Mouse (Mus musculus) gastrocnemius, postnatal 14 days (tissue): ENCODE data around the gene Ankrd33b. TPM values are rescaled to one million over a fixed set of nuclear protein-coding genes. Genes with fewer than 3 reads are reported as not detected.

Experiments
- DNase-seq: peaks from one replicate; pipeline ENCODE4 v3.0.0; 2021; ENCODE audit warnings: mixed read lengths
- intact Hi-C: fragments of 180-260 bp; cut with DNase I; formaldehyde crosslinking; loops from one replicate; pipeline ENCODE4 v1.15.1; 2025; ENCODE audit warnings: low total_unique reads
- total RNA-seq, 2 experiments: library from RNA; stranded (reverse); gene quantifications; 2 replicates each; pipeline ENCODE4 v1.2.3; 2021

Gene Ankrd33b
- total RNA-seq, 2 experiments from 2014 or later = 5.3 to 6.3 TPM

DNA sequence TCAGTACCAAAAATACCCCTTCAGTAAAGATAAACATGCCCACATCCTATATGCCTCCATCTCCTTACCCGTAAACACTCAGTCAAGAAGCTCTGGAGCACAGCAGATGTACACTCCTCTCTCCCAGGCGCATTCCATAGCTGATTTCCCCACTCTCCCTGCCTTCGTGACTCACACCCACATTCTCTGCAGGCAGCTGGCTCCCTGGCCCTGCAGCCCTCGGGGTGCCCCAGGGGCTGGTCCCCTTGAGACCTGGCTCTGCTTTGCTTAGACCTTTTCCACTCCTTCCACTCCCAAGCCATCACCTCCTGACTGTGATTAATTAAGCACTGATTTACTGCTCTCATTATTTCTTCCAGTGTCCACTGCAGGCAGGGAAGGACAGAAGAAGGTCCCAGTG lies 7.7 kb upstream of the Ankrd33b start:
- intact Hi-C loops = no loop called here
- no peak for DNase-seq

DNA sequence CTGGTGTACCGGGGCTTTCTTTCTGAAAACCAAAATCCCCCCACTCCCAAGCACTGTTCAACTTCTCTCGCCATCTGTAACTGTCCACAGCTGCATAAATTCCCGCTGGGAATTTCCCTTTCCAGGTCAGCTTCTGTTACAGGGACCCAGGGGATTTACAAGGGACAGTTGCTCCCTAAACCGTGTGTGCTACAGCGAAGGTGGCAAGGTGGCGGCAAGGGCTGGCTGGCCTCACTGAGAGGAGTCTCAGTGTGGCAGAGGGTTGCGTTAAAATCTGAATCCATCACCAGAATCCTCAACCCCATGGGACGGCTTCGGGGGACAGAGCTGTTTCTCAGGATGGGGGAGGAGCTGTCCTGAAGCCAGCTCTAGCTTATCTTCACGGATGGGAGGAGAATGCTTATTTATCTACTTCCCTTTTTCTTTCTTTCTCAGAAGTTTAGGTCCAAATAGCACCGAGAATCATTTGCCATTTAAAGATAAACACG lies 1.6 kb upstream of the Ankrd33b start:
- no peak for DNase-seq
- intact Hi-C loops = no loop called here

DNA sequence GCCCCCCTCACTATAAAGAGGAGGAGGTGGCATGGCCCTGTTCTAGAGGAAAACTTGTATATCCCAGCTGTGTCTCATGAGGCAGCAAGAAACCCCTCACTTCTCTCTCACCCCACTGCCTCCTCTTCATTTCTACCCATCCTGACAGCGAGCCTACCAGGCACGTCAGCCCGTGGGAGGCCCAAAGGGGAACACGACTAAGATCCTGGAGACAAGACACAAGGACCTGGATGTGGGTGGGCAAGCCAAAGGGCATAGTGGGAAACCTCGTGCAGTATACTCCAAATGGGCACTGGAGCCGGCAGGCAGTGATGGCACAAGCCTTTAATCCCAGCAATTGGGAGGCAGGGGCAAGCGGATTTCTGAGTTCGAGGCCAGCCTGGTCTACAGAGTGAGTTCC lies 1.0 kb upstream of the Ankrd33b start:
- intact Hi-C loops = no loop called here
- DNase-seq = no peak

DNA sequence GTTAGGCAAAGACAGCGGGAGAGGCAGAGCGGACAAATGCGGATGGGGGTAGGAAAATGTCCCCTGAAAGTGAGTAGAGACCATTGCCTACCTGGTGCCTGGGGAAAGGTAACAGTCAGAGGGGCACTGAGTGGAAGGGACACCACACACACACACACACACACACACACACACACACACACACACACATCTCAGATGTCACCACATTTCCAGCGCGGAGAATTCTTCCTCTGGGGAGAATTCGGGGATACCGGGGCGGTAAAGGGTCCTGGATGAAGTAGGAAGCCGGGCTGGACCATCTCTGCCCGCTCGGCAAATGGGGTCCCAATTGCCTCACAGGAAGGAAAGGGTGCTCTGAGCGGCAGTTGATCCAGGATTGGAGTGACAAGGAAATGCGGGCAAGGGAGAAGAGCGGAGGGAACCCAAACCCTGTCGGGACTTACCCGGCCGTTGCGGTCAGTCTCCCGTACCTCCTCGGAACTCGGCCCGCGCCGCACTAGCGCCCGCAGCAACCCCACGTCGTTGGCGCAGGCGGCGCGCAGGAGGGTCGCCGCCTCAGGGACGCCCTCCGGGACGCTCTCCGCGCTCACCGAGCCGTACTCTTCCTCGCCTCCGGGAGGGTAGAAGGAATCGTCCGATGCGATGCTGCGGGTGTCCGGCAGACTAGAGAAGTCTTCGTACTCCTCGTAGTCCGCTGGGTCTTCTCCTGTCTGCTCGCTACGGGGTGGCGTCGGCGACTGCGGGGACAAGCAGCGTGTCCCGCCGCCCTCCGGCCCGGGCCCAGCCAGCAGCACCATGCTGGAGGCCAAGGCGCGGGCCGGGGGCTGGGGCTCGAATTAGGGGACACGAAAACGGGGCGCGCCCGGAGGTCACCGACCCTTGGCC lies 688 bp downstream of the Ankrd33b start:
- intact Hi-C loops = no loop called here
- no peak for DNase-seq

DNA sequence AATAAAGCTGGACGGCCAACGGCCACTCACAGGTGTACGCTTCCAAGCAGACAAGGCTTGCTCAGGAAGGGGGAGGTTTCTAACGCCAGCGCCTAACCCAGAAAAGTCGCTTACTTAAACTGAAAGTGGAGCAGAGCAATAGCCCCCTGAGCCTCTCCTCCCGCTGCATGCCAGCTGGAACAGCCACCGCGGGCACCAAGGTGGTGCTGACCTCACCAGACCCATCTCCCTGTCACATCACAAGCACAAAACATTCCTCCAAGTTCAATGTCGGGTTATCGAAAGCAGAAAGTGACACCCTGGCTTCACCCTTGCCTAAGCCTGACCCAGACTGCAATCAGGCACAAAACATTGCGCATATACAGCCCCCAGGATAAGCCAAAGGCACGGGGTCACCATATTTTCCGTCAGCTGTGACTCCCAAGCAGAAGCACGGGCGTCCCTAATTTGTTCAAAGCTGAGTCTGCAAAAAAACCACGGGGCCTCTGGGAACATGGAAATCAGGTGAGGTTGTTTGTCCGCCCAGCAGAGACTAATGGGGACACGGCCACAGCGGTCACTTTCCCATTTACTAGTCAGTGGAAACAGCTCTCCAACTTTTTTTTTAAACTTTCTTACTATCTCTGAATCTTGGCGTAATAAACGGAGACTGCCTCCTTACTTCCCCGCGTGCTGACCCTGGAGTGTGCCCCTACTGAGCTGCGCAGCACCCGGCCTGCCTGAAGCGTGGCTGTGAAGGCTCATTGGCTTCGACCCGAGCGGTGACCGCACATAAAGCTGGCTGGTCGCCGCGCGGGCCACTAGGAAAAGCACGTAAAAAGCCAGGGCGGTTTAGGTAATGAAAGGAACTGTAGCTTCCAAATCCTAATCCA lies 1.6 kb downstream of the Ankrd33b start:
- DNase-seq = peak; percentile 17
- intact Hi-C loops = no loop called here

DNA sequence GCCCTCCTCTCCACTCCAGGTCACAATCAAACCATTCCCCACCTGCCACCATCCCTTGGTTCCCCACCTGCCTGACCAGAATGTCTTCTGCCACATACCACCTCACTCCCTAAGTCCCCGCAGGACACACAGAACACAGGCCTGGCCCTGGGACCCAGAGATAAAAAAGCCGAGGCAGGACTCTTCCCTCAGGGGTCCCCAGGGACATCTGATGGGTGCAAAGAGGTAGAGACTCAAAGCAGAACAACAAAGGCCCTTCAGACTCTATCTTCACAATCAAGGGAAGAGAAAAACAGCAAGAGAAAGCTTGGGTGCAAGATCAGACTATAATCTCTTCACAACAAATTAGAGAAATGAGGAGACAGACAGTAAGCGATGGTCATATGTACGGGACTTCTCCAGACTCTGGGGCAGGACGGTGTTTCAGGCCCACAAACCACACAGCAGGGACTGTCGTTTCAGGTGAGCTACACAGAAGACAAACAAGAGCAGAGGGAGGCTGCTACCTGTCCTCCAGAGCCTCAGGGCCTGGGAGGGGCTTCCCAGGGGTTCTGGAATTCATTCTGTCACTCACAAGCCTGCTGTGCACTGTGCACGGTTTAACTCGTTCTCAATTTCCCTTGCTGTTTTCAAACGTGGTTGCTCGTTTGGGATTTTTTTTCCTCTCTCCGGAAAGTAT lies 2.3 kb downstream of the Ankrd33b start:
- intact Hi-C loops = no loop called here
- no peak for DNase-seq

DNA sequence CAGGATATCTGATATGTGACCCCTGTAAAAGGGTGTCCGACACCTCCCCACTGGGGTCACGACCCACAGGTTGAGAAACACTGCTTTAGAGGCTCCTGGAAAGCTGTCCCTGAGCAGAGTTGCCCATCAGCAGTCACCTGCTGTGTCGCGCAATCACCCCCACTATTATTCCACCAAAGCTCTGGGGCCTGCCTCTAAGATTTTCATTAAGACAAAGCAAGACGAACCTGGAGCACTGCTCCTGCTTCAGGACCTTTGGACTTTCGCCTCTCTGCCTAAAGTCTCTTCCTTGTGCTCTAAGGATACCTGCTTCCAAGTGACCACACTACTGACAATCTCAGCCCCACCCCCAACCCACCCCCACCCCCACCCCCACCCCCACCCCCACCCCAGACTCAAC lies 3.1 kb downstream of the Ankrd33b start:
- intact Hi-C loops = no loop called here
- no peak for DNase-seq

DNA sequence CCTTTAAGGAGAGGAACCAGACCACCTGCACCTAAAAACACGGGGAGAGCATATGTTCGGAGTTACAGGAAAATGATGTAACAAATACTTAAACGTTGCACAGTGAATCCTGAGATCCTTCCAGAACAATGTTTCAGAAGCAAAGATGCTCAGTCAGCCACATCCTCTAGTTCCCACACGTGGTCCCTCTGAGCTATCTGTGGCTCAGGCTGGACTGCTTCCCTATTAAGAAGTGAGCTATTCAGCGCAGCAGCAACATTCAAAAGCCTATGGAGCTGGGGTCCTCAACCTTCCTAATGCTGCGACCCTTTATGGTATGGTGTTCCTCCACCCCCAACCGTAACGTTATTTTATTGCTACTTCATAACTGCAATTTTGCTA lies 3.6 kb downstream of the Ankrd33b start:
- intact Hi-C loops = no loop called here
- DNase-seq = no peak

DNA sequence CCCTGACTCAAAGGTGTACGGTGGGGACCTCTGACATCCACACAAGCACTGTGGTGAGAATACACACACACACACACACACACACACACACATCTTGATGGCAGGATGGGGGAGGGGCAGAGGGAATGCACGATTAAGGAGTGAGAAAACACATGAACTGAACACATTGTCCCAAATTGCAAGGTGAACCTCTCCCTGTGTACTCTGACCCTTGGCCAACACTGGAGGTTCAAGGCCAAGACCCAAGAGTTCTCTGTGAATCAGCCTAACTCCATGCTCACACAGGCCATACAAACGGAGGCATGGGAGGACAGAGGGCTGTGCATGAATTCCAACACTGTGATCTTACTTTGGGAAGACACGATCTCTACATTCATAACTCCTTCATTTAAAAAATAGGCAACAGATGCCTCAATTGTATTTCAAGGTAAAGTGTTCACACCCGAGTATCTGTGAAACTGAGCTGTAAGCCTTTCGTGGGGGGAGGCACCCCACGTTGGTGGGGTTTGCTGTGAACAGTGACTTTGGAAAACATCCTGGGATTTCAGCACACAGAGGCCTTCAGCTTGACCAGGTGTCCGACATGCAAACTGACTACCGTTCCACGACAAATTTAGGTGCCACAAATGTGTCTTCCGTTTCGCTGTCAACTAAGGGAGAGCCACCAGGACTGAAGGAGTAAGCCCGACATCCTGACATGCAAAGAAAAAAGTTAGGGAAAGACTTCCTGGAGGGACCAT lies 4.1 kb downstream of the Ankrd33b start:
- no peak for DNase-seq
- intact Hi-C loops = no loop called here

DNA sequence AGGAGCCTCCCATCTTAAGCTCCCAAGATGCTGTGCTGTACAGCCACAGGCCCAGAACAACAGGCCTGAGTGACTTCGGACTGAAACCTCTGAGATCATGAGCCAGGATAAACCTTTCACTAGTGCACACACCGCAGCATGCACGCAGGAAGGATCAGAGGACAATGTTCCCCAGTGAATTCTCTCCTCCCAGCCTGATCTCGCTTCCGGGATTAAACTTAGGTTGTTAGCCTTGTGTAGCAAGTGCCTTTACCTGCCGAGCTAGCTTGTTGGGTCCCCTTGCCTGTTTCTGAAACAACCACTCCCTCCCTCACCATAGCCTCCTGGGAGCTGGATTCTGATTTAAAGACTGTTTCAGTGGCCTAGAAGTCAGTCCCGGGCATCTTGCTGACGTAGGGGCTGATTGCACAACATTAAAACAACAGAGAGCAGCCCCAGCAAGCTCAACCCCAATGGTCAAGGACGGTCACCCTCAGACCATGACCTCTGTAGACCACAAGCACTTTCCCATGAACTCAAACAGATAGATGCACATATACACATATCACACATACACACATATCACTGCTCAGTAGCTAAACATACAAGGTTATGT lies 6.2 kb downstream of the Ankrd33b start:
- intact Hi-C loops = no loop called here
- no peak for DNase-seq

DNA sequence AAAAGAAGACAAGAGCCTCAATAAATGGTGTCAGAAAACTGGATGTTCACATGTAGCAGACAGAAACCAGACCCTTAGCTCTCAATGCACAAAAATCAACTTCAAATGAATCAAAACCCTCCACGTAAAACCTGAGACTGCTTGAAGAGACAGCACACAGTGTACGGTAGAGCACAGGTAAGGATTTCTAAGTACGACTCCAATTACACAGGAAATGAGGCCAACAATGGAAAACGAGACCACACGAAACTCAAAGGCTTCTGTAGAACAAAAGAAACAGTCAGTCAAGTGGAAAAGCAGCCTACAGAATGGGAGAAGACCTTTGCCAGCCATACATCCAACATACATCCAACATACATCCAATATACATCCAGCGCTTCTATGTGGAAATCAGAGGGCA lies 6.9 kb downstream of the Ankrd33b start:
- no peak for DNase-seq
- intact Hi-C loops = no loop called here

DNA sequence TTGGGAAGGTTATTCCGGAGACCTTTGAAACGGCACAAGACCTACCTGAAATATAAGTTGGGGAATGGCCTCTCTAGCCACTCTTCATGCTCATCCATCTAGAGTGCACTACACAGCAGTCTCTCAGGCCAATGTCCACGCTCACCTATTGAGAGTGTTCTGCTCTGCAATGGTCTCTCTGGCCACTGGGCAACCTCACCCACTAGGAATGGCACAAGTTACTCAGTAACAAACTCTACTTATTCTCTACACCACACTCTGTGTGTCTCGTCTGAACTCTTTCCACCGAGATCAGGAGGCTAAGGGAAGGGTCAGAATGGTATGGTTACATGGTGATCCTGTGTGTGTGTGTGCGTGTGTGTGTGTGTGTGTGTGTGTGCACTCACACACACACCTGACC lies 7.7 kb downstream of the Ankrd33b start:
- intact Hi-C loops = no loop called here
- no peak for DNase-seq

DNA sequence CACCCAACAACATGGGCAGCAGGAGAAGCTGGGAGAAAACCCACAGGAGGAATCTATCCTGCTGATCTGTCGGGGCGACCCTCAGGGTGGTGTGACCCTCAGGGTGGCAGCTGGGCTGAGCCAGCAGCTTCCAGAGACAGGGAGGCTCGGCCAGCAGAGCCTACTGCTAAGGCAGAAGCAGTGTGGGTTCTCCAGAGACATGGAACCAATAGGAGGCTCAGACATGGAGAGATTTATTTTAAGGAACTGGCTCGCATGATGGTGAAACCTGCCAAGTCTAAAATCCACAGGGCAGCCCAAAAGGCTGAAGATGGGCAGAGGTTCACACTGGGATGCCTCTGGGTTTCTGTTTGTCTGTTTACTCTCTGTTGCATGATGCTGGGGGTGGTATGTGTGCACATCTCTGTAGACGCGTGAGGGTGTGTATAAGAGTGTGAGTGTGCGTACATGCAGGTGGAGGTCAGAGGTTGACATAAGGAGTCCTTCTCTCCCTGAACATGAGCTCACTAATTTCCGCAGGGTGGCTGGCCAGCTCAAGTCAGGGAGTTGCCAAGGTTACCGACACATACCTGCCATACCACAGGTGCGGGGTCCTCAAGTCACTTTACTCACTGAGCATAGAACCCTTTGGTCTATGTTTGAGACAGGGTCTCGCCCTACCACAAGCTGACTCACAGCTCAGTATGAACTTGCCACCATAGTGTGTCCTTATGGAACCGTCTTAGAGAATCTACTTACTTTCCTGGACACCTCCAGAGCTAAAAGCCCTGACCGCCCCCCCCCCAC lies 14.8 kb downstream of the Ankrd33b start:
- DNase-seq = no peak
- intact Hi-C loops = no loop called here

DNA sequence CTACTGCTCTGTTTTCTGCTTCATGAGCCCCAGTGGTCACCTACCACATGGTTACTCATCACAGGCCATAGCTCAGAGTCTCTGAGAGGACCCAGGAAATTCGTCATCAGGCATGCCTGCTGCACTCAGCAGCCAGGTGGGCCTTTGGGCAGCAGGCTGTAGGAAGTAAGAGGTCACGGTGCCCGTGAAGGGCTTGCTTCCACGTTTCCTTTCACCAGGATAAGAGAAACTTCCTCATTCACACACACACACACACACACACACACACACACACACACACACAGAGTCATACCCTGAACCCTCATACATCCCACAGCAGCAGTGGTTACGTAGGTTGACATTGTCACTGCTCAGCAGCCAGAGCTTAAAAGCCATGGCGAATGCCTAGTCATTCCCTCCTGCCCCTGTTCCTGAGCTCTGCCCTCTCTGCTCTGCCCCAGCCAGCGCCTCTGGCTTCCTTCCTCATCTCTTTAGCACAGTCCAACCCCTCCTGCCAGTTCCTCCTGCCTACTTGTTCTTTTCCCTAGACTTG lies 17.6 kb downstream of the Ankrd33b start:
- no peak for DNase-seq
- intact Hi-C loops = no loop called here

DNA sequence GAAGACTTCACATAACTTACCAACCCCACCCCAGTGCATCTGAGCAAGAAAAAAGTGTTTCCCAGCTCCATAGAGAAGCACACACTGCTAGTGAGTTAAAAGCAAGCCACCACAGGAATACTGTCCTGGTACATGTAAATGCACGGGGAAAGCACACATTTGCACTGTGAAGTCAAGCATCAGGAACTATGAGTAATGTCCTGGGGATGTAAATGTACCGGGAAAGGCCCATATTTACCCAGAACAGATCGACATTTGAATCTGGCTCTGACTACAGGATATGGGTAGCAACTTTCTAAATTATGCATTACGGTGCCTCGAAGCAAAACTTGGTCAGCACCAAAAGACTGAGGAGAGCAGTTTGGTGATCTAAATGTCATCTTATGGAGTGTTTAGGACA lies 18.5 kb downstream of the Ankrd33b start:
- no peak for DNase-seq
- intact Hi-C loops = no loop called here

DNA sequence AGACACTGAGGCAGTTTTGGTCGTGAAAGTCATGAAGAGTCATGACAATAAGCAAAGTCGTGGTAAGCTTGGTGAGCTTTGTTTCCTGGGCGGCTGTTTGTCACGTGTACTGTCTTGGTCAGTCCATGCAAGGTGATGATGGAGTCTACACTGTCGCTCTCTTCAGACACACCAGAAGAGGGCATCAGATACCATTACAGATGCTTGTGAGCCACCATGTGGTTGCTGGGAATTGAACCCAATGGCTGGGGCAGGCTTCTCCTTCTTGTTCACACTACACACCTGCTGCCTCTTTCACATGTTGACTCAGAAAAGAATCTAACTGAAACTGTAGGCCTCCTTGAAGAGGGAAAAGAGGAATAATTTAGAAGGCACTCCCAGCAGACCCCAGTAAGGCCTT lies 19.3 kb downstream of the Ankrd33b start:
- DNase-seq = no peak
- intact Hi-C loops = no loop called here

DNA sequence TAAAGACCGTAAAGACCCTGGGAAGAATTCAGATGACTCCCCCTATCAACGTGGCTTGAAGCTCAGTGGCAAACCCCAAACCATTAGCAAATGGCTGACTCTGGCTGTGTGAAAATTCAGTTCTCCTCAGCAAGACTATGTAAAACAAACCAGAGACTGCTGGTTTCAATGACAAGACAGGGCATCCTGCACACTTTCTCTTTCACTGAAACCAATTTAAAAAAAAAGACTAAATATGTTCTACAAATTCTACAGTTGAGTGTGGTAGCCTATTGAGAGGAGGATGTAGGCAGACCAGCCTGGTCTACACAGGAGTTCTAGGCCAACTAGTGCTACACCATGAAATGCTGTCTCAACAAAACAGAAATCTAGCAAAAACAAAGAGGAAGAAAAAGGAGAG lies 21.0 kb downstream of the Ankrd33b start:
- intact Hi-C loops = no loop called here
- DNase-seq = no peak

DNA sequence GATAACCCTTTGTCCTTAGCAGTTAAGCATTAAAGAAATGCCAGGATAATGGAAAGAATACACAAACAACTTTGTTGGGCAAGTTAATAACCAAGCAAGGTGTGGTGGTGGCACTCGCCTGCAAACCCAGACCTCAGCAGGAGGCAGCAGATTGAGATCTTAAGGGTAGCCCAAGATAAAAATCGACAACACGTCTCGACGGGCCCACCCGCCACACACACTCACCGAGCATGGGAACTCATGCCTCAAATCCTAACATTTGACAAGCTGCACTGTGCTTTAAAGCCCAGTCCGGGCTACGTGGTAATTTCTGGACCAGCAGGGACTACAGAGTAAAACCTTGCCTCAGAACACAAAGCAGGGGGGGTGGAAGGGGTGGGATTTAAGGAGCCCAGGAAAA lies 22.2 kb downstream of the Ankrd33b start:
- intact Hi-C loops = no loop called here
- no peak for DNase-seq
